Mouse (Mus musculus): ENCODE measurements at regions not wholly inside any gene's neighbourhood (a gene's known extent, or its start where the extent isn't known, plus 50 kb on each side); places are given as distances from the start of the nearest gene placed in this dataset.

- TF ChIP-seq IRF4 (IDR thresholded peaks at IDR 0.05; ENCODE audit: low read depth, low read length): no peak
- no peak for TF ChIP-seq NRF1 (IDR thresholded peaks at IDR 0.05; ENCODE audit: low read depth, low read length)
- no peak for TF ChIP-seq CTCF (conservative IDR thresholded peaks at IDR 0.05 in 1 of 2, IDR thresholded peaks at IDR 0.05 in 1 of 2; ENCODE audit: low read depth in 2 of 2, low read length in 2 of 2)
- no peak for TF ChIP-seq MAZ (IDR thresholded peaks at IDR 0.05; ENCODE audit: low read depth, low read length)
- no peak for TF ChIP-seq USF1 (IDR thresholded peaks at IDR 0.05; ENCODE audit: low read depth, low read length)
- TF ChIP-seq EP300 (IDR thresholded peaks at IDR 0.05; ENCODE audit: low read length): no peak
- no peak for TF ChIP-seq KAT2A (IDR thresholded peaks at IDR 0.05; ENCODE audit: insufficient replicate concordance, low read length)
- no peak for TF ChIP-seq ETS1 (conservative IDR thresholded peaks at IDR 0.05; ENCODE audit: low read depth, low read length)
- TF ChIP-seq CHD1 (IDR thresholded peaks at IDR 0.05; ENCODE audit: low read depth, low read length): no peak
- no peak for TF ChIP-seq GABPA (IDR thresholded peaks at IDR 0.05; ENCODE audit: insufficient replicate concordance, low read depth, low read length)
- TF ChIP-seq ZC3H11A (IDR thresholded peaks at IDR 0.05; ENCODE audit: low read depth, low read length): no peak
Observed at GRCm38 (mm10) chr15:62083347-62083746, 1160.5 kb upstream of the A1bg start.
